Mouse (Mus musculus) megakaryocyte, embryonic 14.5 days (primary cell): ENCODE data around the gene Pon3.

Experiments used
- FLI1 ChIP-seq: IDR thresholded peaks from 2 replicates; pipeline ENCODE4 v1.6.1; 2012; ENCODE audit warnings: low read length, inconsistent platforms, mixed read lengths
- GATA1 ChIP-seq: IDR thresholded peaks from 3 replicates; pipeline ENCODE4 v1.6.1; 2012; ENCODE audit warnings: mixed read lengths, low read length, inconsistent platforms, borderline replicate concordance

DNA sequence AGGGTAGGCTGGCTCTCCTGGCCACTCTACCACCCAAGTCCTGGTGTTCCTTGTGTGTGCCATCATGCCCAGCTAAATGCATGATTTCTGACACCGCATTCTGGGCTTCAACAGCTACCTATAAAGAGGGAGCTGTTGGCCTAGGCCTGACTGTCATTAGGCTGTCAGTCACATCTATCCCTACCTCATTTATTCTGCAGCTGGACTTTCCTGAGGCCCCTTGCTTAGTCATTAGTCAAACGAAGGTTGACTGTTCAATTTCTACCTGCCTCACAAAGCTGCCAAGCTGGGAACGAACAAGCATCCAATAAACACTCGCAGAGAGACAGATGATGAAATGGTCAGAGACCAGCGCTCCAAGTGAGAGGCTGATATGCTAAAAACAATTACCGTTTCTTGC lies 13.6 kb upstream of the Pon3 start:
- TF ChIP-seq GATA1, result no peak
- TF ChIP-seq FLI1, result no peak
